Mouse (Mus musculus): ENCODE measurements at regions not wholly inside any gene's neighbourhood (a gene's known extent, or its start where the extent isn't known, plus 50 kb on each side); places are given as distances from the start of the nearest gene placed in this dataset.
"Not testable (repeated sequence)": the region's sequence is repeated elsewhere in the genome, so short reads cannot be mapped to it uniquely, and the experiment has no call there.

DNA sequence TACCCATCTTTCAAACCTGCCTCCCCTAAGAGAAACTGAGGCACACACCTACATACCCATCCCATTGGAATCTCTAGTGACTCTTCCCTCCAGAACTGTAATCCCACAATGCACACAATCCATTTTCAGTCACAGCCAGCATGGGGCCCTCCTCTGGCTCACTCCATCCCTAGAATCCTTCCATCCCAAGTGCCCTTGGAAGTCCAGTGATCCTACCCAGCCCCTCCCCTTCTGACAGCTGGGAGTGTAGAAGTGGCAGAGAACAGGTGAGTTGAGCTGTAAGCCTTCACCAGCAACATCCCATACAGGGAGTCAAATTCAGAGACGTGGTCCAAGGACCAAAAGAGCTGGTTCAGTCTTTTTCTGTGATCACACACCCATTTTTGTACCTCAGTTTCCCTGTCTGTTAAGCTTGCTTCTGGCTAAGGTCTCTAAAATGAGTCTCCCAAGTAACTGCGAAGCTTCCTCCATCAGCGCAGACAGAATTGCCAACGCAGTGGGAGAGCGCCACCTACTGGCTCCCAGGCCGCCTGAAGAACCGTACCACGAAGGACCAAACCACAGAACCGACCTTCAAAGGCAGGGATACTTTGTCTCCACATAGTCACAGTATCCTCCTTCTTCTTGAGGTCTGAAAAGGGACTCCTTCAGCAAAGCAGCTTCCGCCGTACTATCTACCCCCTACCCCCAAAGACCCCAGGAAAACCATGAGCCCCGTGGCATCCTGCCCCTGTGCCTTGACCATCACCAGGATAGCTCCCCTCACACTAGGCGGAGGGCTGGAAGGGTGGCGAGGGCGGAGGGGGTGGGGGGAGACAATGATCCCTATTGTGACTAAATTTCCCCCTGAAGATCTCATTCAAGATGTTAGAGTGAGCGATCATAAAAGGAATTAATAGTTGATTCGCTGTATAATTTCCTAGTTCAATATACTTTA is 67.0 kb upstream of the Top1 start:
- TF ChIP-seq FLI1 (IDR thresholded peaks at IDR 0.05; ENCODE audit: low read length) (no peak), GATA1 (IDR thresholded peaks at IDR 0.05; ENCODE audit: borderline replicate concordance, low read length) (no peak)
- H3K9me3 ChIP-seq, result no peaks in the 10 kb centered on the region
- peaks cover 18% of the 10 kb centered on the region for H3K4me1 ChIP-seq
- peak overlapping the region; percentile 1 for H3K4me3 ChIP-seq (replicated peaks)
- H3K27me3 ChIP-seq (replicated peaks), result peaks cover 53% of the 10 kb centered on the region
- no peaks in the 10 kb centered on the region for H3K36me3 ChIP-seq (replicated peaks; ENCODE audit: low read length)

DNA sequence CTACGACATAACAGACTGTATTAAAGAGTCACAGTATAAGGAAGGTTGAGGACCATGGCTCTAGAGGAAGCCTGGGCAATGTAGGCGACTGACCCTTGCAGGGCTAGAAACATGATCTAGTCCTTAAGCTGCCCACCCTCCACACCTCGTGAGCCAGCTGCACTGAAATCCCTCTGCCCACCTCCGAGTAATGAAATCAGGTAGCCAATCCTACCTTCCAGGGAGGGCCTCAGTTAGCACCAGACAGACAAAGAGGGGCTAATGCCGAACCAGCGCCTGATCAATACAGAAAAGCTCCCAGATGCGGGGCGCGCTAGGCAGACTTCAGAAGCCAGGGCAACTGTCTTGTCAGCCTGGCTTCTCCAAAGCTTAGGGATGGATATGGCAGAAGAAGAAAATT is 65.4 kb upstream of the Top1 start:
- H3K36me3 ChIP-seq (replicated peaks; ENCODE audit: low read length), result no peaks in the 10 kb centered on the region
- peaks cover 59% of the 10 kb centered on the region for H3K27me3 ChIP-seq (replicated peaks)
- no peaks in the 10 kb centered on the region for H3K9me3 ChIP-seq
- peaks cover 18% of the 10 kb centered on the region for H3K4me1 ChIP-seq
- H3K4me3 ChIP-seq (replicated peaks), result no peak overlapping the region
- TF ChIP-seq GATA1 (IDR thresholded peaks at IDR 0.05; ENCODE audit: borderline replicate concordance, low read length), result no peak
- no peak for TF ChIP-seq FLI1 (IDR thresholded peaks at IDR 0.05; ENCODE audit: low read length)

DNA sequence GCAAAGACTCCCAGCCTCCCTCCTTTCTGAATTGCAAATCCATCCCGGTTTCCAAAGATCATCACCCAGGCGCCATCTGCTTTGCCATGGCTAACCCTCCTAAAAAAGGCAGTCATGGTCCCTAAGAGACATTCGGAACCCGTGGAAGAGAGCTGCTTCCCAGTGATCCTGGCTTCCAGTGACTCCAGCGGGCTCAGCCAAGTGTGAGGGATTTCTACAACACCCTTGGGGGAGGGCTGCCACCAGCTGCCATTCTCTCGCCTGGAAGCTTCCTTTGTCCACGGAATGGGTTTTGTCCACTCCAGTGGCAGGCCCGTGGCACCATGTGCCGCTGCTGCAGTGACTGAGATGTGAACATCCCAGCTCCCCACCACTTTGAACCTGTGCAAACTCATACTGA is 64.7 kb upstream of the Top1 start:
- Histone ChIP-seq H3K36me3 (replicated peaks; ENCODE audit: low read length) (no peaks in the 10 kb centered on the region), H3K4me1 (peaks cover 18% of the 10 kb centered on the region), H3K4me3 (replicated peaks) (no peak overlapping the region), H3K9me3 (no peaks in the 10 kb centered on the region), H3K27me3 (replicated peaks) (peaks cover 60% of the 10 kb centered on the region)
- TF ChIP-seq FLI1 (IDR thresholded peaks at IDR 0.05; ENCODE audit: low read length), result no peak
- TF ChIP-seq GATA1 (IDR thresholded peaks at IDR 0.05; ENCODE audit: borderline replicate concordance, low read length), result no peak

DNA sequence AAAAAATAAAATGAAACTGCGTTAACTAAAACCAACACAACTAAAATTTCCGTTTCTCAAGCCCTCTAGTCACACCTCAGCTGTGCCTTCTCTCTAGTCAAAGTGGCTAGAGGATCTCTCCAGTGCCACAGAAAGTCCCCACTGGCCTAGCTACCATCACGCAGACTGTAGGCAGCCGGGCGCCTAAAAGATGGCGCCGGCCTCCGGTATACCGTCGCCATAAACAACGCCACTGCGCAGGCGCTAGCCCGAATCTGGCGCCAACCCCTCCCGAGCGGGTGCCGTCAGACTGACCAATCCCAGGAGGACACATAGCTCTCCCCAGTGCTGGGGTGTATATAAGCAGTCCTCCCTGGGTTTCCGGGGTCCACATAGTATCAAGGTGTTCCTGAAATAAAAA is 62.7 kb upstream of the Top1 start:
- not testable (repeated sequence) for H3K36me3 ChIP-seq (replicated peaks; ENCODE audit: low read length); H3K4me3 ChIP-seq (replicated peaks); H3K9me3 ChIP-seq
- H3K27me3 ChIP-seq (replicated peaks), result peaks cover 61% of the 10 kb centered on the region
- peaks cover 14% of the 10 kb centered on the region for H3K4me1 ChIP-seq

DNA sequence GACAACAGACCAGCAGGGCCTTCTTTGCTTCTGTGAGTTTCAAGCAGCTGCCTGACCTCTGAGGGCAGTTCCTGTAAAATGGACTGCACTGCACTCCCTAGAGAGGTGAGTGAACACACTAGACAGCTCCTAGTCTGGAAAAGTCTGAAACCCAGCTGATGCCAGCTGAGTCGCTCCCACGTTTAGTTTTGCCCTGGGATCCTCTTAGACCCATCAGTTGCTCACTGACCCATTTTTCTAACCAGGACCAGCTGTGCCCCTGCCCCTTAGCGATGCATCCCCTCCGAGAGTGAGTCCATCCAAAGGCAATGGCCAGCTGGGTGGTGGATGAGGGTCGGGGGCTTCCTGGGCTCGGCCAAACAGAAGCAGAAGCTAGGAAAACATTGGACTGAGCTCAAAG is 62.2 kb upstream of the Top1 start:
- no peak for TF ChIP-seq GATA1 (IDR thresholded peaks at IDR 0.05; ENCODE audit: borderline replicate concordance, low read length)
- no peak for TF ChIP-seq FLI1 (IDR thresholded peaks at IDR 0.05; ENCODE audit: low read length)
- peaks cover 59% of the 10 kb centered on the region for H3K27me3 ChIP-seq (replicated peaks)
- H3K9me3 ChIP-seq, result peaks cover 5% of the 10 kb centered on the region
- no peaks in the 10 kb centered on the region for H3K36me3 ChIP-seq (replicated peaks; ENCODE audit: low read length)
- H3K4me1 ChIP-seq, result peaks cover 9% of the 10 kb centered on the region
- no peak overlapping the region for H3K4me3 ChIP-seq (replicated peaks)

DNA sequence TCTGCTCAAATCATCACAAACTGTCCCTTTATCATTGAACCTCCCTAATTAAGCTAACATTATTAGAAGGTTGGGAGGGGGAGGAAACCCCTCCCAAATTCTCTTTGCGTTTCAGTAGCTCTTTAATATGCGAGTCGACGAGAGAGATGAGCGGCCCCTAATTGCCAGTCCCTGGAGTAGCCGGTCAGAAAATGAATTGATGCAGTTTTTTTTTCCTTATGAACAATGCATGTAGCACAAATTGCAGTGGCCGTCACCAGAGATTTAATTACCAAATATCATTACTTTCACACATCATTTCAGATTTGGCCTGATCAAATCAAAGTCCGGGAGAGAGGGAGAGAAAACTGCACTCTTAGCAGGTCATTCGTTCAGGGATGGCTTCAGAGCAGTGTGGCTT is 61.1 kb upstream of the Top1 start:
- Histone ChIP-seq H3K9me3 (peaks cover 5% of the 10 kb centered on the region), H3K4me1 (peaks cover 4% of the 10 kb centered on the region; the same call in 1 of the 2 replicates), H3K27me3 (replicated peaks) (peaks cover 54% of the 10 kb centered on the region), H3K4me3 (replicated peaks) (no peak overlapping the region), H3K36me3 (replicated peaks; ENCODE audit: low read length) (no peaks in the 10 kb centered on the region)
- TF ChIP-seq GATA1 (IDR thresholded peaks at IDR 0.05; ENCODE audit: borderline replicate concordance, low read length) (no peak), FLI1 (IDR thresholded peaks at IDR 0.05; ENCODE audit: low read length) (no peak)

DNA sequence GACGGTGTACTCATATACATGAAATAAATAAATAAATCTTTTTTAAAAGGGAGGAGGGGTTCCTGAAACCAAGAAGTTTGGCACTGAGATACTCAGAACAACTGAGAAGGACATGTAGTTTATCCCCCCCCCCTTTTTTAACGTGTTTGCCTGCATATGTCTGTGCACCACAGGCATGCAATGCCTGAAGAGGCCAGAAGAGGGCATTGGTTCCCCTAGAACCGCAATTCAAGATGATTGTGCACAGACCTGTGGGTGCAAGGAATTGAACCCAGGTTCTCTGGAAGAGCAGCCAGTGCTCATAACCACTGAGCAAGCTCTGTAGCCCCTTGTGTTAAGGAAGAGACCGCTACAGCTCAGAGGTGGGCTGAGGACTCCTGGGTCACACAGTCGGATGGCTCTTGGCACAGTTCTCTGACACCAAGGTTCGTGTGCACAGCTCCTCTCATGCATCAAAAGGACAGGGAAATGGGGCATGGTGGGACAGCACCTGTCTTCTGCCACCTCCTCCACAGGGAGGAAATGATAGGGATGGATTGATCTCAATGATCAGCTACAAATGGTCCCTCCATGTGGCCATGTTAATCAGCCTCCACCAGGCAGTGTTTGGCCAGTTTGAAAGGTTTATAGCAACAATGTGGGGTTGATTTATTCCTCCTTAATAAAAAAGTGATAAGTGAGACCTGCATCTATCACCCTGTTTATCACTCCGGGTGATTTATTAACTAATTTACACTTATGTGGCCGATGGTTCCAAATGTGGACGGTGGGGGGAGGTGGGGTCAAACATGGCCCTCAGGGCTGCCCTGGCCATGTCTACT is 58.5 kb upstream of the Top1 start:
- peaks cover 8% of the 10 kb centered on the region for H3K9me3 ChIP-seq
- no peaks in the 10 kb centered on the region for H3K36me3 ChIP-seq (replicated peaks; ENCODE audit: low read length)
- H3K4me3 ChIP-seq (replicated peaks), result no peak overlapping the region
- no peaks in the 10 kb centered on the region for H3K4me1 ChIP-seq
- peaks cover 42% of the 10 kb centered on the region for H3K27me3 ChIP-seq (replicated peaks)
- TF ChIP-seq GATA1 (IDR thresholded peaks at IDR 0.05; ENCODE audit: borderline replicate concordance, low read length), result no peak
- no peak for TF ChIP-seq FLI1 (IDR thresholded peaks at IDR 0.05; ENCODE audit: low read length)

DNA sequence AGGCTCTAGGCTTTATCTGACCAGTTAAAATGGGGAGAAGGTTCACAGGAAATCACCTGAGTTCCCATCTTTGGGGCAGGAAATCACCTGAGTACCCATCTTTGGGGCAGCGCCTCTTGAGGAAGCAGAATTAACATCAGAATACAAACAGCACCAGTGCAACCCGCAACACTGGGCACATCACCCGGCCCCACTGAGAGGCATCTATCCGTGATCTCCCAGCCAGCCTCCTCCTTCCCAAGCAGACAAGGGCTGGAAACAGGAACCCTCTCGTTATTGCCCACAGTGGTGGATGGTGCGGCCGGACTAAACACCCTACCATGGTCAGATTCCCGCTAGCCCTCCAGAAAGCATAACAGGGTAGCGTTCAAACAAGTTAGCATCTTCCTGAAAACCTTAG is 57.3 kb upstream of the Top1 start:
- TF ChIP-seq GATA1 (IDR thresholded peaks at IDR 0.05; ENCODE audit: borderline replicate concordance, low read length), result no peak
- TF ChIP-seq FLI1 (IDR thresholded peaks at IDR 0.05; ENCODE audit: low read length), result no peak
- no peak overlapping the region for H3K4me3 ChIP-seq (replicated peaks)
- peaks cover 44% of the 10 kb centered on the region for H3K27me3 ChIP-seq (replicated peaks)
- no peaks in the 10 kb centered on the region for H3K36me3 ChIP-seq (replicated peaks; ENCODE audit: low read length)
- H3K9me3 ChIP-seq, result peaks cover 8% of the 10 kb centered on the region
- no peaks in the 10 kb centered on the region for H3K4me1 ChIP-seq

DNA sequence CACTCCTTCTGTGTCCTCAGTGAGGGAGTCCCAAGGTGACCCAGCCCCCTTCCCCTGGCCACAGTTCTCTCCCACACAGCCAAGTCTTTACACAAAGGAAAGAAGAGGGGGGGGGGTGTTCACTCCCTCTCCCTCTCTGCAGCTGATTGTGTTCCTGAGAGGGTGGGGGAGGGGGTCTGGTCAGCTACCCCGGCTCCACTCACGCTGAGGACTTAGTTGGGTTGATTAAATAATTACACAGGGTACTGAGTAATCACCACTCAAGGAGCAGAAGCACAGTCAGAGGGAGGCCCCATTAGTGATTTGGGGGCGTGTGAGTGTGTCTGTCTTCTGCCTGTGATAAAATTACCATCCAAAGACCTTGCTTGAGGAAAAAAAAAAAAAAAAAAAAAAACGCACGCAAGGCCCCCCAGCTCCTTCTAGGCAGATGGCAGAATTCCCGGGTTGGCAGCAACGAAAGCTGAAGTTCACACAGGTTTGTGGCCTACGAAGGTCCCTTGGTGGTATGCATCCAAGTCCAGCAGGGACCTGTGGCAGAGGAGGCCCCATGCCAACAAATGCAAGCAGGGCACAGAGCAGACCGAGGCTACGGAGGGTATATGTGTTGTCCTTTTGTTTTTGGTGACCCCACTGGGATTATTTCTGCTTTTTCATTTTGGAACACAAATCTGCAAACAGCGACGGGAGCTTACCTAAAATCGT is 55.3 kb upstream of the Top1 start:
- H3K4me1 ChIP-seq, result no peaks in the 10 kb centered on the region; the same call in 1 of the 2 replicates
- no peaks in the 10 kb centered on the region for H3K36me3 ChIP-seq (replicated peaks; ENCODE audit: low read length)
- peaks cover 8% of the 10 kb centered on the region for H3K9me3 ChIP-seq
- TF ChIP-seq FLI1 (IDR thresholded peaks at IDR 0.05; ENCODE audit: low read length) (no peak), GATA1 (IDR thresholded peaks at IDR 0.05; ENCODE audit: borderline replicate concordance, low read length) (no peak)
- no peak overlapping the region for H3K4me3 ChIP-seq (replicated peaks)
- peaks cover 38% of the 10 kb centered on the region for H3K27me3 ChIP-seq (replicated peaks)
